Mouse (Mus musculus) brain, embryonic 18.5 days (tissue): ENCODE results near the gene Hoxd1.

Source experiments
- DNase-seq: peaks from one replicate; pipeline ENCODE4 v3.0.0-alpha.2; 2012; ENCODE audit warnings: low read depth, low spot score

Hoxd1 gene

GRCm38 (mm10) chr2:74762522-74763244 is at the start of gene Hoxd1:
Gene Hoxd1 (plus strand): TSS chr2:74762980.
- DNase-seq, result no peak

- no peak for DNase-seq
These were observed 49.3 kb upstream of the Hoxd1 start for GRCm38 (mm10) chr2:74713239-74714150.

GRCm38 (mm10) chr2:74714156-74714789 is 48.5 kb upstream of the Hoxd1 start:
- DNase-seq, result no peak

- DNase-seq, result no peak
These were observed 47.9 kb upstream of the Hoxd1 start for GRCm38 (mm10) chr2:74714881-74715280.

- no peak for DNase-seq
These were observed 47.1 kb upstream of the Hoxd1 start for GRCm38 (mm10) chr2:74715504-74716241.

GRCm38 (mm10) chr2:74720384-74720783 is 42.4 kb upstream of the Hoxd1 start:
- DNase-seq, result no peak

- DNase-seq, result no peak
These were observed 41.8 kb upstream of the Hoxd1 start for GRCm38 (mm10) chr2:74720955-74721491.

GRCm38 (mm10) chr2:74721882-74722281 is 40.9 kb upstream of the Hoxd1 start:
- no peak for DNase-seq

GRCm38 (mm10) chr2:74722949-74723348 is 39.8 kb upstream of the Hoxd1 start:
- no peak for DNase-seq

- DNase-seq, result no peak
These were observed 38.4 kb upstream of the Hoxd1 start for GRCm38 (mm10) chr2:74724244-74725015.

GRCm38 (mm10) chr2:74725171-74725570 is 37.6 kb upstream of the Hoxd1 start:
- DNase-seq, result no peak

GRCm38 (mm10) chr2:74726551-74726950 is 36.2 kb upstream of the Hoxd1 start, which contains the start of gene Gm28230:
Gene Gm28230 (plus strand): TSS chr2:74726728.
- no peak for DNase-seq

- no peak for DNase-seq
These were observed 35.7 kb upstream of the Hoxd1 start for GRCm38 (mm10) chr2:74726973-74727639.

- no peak for DNase-seq
These were observed 35.0 kb upstream of the Hoxd1 start for GRCm38 (mm10) chr2:74727640-74728302.

- no peak for DNase-seq
These were observed 34.5 kb upstream of the Hoxd1 start for GRCm38 (mm10) chr2:74728303-74728680.

- no peak for DNase-seq
These were observed 32.4 kb upstream of the Hoxd1 start for GRCm38 (mm10) chr2:74730331-74730730.

- DNase-seq, result no peak
These were observed 31.7 kb upstream of the Hoxd1 start for GRCm38 (mm10) chr2:74731055-74731454.

GRCm38 (mm10) chr2:74731799-74732512 is 30.8 kb upstream of the Hoxd1 start:
- DNase-seq, result no peak
